Mouse (Mus musculus) hindlimb bud, embryonic 11.5 days (tissue): ENCODE results near the gene Evx2.

ENCODE experiments used
- DNase-seq: peaks from one replicate; pipeline ENCODE4 v3.0.0-alpha.2; 2012; ENCODE audit warnings: low read depth, low spot score; ENCODE audit errors: extremely low spot score

Gene Evx2

DNA sequence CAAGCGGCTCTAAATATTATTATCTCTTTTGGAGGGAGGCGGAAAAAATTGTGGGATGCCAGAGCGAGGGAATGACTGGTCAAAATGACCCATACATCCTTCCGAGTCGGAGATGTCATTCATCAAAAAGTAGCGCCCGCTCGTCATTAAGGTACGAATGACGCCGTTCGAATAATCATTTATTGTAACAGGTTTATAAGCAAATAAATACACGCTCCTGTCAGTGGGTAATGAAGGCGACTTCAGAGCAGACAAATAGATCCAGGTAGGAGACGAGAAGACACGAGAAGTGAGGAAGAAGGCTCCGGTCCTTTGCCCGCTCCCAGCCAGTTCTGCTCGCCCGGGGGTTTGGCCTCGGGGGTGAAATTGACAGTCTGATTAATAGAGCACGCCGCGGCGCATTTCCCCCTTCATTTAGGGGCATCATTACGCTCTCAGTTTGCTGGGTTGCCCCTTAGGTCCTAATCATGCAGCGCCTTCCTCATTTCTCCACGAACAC is at the start of gene Evx2:
TSS of gene Evx2 (minus strand) at position 51 of the 499 bp plus-strand sequence.
- DNase-seq = no peak

DNA sequence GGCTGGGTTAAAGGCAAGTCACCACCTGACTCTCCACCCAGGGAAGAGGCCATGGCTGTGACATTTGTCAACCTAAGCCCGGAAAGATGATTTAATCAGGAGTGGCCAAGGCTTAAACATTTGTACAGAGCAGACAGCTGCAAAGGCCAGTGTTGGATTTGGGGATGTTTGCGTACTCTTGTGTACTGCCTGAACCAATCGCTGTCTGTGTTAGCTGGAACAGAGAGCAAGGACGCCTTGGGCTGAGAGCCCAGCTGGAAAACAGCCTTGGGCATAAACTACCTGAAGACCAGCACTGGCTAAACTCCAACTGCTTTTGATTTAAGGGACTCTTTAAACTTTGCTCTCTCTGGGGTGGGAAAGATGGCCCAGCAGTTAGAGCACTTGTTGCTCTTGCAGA is 49.3 kb upstream of the Evx2 start:
- DNase-seq = no peak

DNA sequence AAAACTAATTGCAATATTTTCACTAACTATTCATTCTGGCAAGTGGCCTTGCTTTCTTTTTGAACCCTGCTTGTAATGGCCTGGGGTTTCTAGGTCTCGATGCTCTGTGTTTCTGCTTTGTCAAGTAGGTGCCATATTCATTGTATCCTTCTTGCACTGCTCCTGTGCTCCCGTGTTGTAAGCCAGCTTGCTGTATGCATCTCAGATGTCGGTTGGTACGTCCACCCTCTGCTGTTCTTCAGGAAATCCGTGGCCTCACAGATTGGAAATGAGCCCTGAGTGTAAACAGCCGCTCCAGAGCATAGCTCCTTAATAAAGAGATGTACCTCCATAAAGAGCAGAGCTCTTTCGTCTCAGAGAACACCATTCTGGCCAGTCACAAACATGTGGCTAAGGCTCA is 48.2 kb upstream of the Evx2 start:
- no peak for DNase-seq

DNA sequence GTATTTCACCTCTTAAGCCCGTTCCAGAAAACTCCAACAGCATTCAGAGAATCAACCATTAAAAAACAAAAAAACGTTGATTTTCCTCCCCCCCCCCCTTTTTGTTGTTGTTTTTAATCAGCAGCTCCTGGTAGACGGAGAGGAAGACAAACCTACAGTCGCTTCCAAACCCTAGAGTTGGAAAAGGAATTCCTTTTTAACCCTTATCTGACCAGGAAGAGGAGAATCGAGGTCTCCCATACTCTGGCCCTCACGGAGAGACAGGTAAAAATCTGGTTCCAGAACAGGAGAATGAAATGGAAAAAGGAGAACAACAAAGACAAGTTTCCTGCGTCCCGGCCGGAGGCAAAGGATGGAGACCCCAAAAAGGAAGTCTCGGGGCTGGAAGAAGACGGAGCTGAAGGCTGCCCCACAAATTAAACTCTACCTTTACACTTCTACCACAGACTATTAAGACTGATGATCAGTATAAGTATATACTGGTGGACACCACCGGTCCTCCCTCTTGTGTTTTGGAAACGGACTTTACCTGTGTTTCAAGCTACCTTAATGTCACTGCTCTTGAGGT is 47.1 kb upstream of the Evx2 start:
- DNase-seq = no peak

DNA sequence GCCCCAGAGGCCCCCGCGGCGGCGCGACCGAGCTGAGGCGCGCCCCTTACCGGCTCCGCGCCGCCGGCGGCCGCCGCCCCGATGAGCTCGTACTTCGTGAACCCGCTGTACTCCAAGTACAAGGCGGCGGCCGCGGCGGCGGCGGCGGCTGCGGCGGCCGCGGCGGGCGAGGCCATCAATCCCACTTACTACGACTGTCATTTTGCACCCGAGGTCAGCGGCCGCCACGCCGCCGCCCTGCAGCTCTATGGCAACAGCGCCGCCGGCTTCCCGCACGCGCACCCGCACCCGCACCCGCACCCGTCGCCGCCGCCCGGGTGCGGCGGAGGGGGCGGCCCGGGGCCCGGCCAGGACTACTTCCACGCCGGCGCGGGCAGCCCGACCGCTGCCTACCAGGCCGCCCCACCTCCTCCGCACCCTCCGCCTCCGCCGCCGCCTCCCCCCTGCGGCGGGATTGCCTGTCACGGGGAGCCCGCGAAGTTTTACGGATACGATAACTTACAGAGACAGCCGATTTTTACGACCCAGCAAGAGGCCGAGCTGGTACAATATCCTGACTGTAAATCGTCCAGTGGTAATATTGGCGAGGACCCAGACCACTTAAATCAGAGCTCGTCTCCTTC is 46.2 kb upstream of the Evx2 start:
- no peak for DNase-seq

DNA sequence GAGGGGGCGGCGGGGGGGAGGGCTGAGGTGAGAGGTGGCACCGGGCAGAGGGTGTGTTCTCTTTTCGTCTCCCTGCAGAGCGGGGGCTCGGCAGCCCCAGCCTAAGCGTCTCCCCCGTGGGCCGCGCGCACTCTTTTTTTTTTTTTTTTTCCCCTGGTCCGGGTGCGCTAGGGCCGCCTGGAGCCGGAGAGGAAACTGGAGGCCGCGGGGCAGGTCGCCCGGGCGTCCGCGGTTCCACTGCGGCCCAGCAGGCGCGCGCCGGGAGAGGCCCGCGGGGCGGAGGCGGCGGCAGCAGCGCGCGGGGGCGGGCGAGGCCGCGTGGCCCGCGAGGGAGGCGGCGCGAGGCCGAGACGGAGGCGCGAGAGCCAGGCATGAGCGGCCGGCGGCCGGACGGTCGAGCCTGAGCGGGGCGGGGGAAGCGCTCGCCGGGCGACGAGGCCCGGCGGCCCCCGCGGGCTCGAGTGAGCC is 45.7 kb upstream of the Evx2 start:
- no peak for DNase-seq

DNA sequence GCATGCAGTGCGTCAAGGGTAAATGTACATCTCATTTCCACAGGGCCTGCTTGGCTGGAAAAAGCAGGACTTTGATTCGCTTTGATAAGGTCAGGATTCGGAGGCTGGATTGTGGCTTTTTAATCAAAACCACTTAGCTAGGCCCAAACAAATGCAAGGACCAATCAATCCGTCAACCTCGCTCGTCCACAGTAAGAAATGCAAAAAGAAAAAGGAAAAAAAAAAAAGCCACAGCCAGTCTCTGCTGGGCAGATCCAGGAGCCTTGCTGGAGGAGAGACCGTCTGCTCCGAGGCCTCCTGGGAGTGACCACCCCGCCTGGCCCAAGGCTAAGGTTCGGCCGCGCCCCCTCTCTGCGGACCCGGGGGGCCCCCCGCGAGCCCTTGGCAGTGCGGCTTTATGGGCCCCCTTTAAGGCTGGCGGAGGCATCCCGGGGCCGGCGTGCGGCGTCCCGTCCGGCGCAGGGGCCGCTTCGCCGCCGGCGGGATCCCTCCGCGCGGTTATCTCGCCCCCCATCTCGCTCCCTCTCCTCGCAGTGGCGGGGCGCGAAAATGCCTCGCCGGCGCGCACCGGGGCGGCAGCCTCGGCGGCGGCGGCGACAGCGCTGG is 45.1 kb upstream of the Evx2 start, which contains the start of gene Hoxd8:
TSS of gene Hoxd8 (plus strand) at position 223 of the 606 bp plus-strand sequence.
- no peak for DNase-seq

DNA sequence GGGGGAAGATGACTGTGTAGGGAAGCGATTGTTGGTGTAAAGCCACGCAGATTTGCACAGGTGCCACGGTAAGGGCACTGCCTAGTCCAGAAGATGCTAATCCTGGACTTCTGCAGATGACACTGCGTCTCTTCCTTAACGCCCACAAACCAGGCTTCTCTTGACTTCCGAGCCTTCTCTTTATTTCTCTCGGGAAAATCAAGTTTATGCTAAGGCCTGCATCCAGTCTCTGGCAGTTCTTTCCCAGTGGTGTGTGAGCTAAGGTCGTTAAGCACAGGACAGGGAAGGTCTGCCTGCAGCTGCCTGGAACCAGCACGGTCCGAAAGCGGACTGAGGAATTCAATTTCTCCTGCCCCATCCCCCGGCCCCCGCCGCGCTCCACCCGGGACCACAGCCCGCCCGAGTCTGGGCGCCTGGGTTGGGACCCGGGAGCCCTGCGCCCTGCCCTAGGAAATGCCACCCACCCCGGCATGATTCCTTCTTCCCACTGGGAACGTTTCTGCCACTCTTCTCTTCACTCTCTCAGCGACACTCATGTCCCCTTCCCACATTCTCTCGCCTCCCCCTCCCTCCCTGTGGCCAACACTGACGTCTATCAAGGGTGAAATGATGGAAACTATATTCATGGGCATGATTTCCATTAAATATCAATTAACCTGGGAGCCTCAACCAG is 44.5 kb upstream of the Evx2 start:
- no peak for DNase-seq

DNA sequence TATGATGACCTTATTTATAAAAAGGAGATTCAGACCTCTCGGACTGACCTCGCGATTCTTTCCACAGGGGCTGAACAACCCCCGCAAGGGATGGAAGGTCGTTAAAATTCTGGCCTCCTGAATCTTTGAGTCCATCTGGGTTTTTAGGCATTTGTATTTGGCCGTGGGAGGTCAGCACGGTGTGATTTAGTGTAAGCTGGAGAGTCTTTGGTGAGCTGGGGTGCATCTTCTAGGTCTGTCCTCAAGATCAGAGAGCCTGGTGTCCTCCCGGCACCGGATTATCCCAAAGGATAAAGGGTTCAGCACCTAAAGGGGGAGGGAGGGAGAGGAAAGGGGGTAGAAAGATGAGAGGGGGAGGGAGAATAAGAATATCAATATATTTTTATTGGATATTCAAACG is 44.0 kb upstream of the Evx2 start:
- DNase-seq = no peak

DNA sequence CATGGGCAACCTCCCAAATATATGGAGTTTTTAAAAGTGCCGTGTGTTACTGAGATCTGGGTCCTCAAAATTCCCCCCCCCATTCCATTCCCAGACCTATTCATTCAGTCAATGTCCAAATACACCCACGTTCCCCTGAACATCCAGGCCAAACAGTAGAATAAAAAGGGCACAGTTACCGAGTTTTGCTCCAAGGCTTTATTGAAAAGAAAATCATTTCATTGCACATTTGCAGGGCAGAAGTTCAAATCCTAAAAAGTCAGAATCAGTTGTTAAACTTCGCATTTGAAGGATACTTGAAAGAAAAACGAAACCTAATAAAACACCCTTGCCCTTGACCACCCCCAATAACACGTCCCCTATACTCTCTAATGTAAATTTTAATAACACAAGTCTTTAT is 43.5 kb upstream of the Evx2 start:
- DNase-seq = no peak

DNA sequence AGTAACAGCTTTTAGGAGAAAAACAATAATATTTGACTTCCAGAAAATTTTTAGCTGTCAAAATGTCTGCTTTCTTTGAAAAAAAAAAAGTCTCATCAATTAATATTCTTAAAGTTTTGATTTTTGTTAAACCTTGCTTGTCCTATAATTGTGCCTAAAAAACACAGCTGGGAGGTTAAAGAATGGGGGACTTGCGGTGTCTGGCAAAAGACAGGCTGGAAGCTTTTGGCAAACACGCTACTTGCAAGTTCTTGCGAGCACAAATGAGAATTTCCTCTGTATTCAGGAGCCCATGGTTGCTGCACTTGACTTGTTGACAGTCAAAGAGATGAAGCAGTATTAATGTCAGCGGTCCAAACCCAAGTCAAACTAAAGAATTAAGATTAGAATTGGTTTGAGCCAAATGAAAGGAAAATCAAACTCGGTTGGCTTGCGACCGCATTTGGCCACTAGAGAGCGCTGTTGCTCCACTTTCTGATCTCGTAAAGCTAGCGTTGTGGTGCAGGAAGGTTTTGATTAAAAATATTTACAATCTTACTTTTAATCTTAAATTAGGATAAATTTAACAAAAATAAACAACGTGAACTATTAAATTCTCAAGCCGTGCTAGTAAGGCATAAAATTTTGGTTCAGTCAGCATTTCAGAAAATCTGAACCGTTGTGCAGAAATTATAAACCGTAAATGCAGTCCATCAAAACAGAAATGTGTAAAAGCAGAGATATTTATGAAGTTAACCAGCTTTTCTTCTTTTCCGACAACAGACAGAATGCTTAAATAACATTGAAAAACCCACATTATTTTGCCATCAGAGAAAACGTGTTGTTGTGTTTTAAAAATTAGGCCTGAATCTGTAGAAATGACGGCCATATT is 42.8 kb upstream of the Evx2 start:
- DNase-seq = no peak

DNA sequence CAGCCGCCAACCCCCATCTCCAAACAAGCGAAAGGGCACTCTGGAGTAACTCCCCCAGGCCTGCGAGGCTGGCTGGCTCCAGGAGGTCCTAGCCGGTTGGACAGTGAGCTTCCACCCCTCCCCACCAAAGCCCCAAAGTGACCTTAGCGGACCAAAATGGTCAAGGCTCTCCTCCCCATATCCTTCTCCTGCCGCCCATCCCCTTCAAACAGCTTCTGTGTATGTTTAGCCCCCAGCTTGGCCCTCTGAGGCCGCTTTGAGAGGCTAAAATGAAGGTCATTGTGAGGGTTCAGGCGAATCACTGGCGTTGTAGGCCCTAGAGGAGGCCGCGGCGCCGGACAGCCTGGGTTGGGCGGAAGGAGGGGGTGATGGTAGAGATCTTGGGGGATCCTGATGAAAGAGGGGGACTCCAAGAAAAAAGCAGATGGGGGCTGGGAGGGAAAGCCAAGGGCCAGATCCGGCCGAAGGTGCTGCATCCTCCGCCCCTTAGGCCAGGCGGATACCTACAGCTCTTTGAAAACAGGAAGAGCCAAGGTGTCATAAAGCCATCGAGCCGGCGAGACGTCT is 41.3 kb upstream of the Evx2 start:
- DNase-seq = no peak

DNA sequence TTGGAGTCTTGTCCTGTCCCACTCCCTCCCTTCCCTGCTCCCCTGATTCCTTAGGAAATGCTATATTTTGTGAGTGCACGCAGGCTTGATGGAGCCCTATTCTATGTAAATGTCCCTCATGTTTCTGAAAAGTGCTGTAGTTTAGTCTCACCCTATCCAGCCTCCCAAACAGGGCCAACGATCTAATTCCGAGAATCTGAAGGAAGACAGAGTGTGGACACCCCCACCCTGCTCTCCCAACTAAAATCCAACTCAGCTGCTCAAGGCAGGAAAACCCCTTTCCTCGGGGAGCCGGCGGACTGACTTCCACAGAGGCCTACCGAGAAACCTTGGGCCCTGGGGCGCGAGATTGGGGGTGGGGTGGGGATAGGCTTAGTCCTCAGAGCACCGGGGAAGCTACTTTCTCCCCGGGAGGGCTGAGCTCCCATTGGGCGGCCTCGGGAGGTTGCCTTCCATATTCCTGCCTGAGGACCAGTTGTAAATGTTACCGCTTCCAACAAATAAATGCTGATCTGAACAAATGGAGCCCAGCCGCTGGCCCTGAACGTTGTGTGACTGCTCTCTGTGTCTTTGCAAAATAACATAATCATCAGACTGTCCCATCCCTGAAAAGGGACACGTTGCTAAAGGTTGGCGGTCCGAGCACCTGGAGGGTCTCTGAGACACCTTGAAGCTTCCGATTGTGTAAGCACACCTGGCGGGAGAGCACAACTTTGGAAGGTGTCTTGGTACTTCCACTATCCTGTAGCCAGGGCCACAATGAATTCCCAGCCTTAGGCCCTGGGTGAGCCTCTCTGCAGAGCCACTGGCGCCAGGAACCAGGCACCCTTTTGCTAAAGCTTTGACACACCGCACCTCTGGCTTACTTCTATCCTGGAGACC is 40.5 kb upstream of the Evx2 start:
- no peak for DNase-seq

DNA sequence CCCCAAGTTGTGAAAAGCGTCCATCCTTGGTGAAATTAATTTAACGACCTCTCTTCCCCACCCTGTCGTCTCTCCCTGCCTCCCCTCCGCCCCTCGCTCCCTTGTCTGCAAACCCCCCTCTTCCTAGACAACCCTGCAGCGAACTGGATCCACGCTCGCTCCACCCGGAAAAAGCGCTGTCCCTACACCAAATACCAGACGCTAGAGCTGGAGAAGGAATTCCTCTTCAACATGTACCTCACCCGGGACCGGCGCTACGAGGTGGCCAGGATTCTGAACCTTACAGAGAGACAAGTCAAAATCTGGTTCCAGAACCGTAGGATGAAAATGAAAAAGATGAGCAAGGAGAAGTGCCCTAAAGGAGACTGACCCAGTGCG is 39.7 kb upstream of the Evx2 start:
- DNase-seq = no peak

DNA sequence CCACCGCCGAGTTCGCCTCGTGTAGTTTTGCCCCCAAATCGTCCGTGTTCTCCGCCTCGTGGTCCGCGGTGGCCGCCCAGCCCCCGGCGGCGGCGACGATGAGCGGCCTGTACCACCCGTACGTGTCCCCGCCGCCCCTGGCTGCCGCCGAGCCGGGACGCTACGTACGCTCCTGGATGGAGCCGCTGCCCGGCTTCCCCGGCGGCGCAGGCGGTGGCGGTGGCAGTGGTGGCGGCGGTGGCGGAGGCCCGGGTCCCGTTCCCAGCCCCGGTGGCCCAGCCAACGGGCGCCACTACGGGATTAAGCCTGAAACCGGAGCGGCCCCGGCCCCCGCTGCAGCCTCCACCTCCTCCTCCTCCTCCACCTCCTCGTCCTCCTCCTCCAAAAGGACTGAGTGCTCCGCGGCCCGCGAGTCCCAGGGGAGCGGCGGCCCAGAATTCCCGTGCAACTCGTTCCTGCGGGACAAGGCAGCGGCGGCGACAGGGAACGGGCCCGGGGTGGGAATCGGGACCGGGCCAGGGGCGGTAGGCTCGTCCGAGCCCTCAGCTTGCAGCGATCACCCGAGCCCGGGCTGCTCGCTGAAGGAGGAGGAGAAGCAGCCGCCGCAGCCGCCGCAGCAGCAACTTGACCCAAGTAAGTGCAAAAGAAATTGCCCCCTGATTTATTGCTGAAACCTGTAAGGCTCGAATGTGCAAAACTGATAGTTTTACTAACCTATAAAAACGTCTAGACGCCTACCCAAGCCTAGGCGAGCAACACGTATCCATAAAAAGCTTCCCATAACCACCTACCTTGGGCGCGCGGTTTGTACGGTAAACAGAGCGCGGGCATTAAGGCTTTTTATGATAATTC is 39.1 kb upstream of the Evx2 start:
- DNase-seq = no peak

DNA sequence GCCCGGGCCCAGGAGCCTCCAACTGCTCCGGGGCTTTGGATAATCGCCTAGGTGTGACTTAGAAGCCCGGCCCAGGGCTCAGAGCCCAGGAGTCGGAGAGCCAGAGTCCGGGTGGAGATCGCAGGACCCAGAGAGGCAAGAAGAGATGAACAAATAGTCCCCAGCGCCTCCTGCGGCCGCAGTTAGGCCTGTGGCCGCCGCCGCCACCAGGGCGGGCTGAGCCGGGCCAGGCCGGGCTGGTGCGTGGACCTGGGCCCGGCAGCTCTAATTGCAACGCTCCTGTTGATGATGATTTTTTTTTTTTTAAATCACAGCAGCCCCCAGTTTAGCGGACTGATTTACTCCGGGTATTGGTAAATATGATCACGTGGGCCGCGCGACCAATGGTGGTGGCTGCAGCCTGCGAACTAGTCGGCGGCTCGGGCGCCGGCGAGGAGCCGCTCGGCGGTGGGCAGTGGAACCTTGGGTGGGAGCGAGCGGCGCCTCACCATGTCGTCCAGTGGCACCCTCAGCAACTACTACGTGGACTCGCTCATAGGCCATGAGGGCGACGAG is 38.3 kb upstream of the Evx2 start, which contains the start of gene Hoxd9:
TSS of gene Hoxd9 (plus strand) at position 161 of the 555 bp plus-strand sequence.
- no peak for DNase-seq

DNA sequence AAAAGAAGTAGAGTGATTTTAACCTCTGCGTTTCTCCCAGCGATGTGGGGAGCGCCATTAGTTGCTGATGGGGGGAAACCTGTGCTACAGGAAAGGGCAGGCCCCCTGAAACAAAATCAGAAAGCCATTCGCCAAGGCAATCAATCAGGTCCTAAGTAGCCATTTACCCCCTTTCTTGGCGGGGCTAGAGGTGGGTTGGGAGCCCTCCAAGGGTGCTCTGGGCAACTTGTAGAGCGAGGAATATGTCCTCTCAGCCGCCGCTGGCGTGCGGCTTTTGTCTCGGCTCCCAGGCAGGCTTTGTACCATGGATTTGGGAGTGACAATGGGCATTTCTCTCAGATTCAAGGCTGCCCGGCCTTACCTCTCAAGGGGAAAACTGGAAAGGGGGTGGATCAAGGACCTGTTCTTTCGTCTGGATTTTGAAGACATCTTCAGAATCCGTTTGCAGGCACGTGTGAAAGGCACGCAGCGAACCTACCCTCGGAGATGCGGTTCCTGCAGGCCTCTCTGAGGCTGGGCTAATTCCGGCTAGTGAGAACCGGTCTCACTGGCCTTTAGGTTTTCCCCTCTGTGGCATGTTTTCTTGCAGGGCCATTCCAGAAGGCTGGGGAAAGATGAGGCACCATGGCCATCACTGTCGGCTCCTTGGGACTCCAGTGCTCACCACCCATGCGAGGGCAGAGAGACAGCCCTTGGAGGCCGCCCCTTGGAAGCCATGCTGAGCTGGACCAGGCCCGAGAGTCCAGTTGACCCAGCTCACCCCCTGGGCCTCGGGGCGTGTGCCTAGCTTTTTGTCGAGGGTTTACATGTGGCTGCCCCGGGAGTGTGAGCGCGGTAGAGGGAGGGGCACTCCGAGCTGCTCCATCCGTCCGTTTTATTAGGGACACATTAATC is 37.3 kb upstream of the Evx2 start:
- DNase-seq = no peak
